Mouse (Mus musculus): Measurements from ENCODE around the gene Insl5. TPM values are rescaled to one million over a fixed set of nuclear protein-coding genes. Genes with fewer than 3 reads are reported as not detected.

The Insl5 gene
- polyA plus RNA-seq, 1 experiment from 2014 or later: 0.40 TPM

DNA sequence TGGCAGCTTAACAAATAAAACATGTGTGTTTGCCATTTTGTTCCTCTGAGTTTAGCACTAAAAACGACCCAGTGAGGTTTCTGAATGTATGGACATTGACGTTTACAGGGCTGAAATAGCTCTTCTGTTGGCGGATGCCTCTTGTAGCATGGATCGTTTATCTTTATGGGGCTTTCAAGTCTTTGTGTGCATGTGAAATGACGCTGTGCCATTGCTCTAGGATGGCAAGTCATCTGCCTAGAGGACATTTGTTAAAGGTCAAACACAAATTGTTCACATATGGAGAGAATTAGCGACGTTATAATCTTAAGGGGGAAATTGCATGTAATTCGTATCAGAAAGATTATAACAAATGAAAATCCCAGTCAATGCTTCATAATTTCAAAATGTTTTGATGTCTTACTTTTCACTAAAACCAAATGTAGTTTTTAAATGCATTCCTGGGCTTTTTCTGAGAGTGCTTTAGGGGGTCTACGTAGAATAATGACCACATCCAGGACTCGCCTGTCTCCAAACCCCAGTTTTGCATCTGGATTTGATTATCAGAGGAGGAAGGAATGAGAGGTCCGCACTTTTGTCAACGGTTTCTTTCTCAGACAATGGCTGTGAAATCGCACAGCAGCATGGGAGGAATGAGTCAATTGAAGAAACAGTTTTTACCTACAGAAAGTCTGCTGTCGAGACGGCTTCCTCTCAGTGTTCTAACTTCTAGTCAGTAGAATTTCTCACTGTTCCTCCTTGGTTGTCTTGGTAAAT lies 21.3 kb downstream of the Insl5 start:
- Histone ChIP-seq H3K9ac (ENCODE audit: low read depth, low read length) (no peak overlapping the region), H3K4me2 (no peak overlapping the region), H3K27ac (ENCODE audit: low read depth, low read length) (no peak overlapping the region), H3K4me1 (ENCODE audit: control insufficient read depth, insufficient read depth, low read length) (peaks cover 3% of the 10 kb centered on the region; the same call in 1 of the 2 replicates), H3K9me3 (replicated peaks; ENCODE audit: control insufficient read depth, low read length) (no peaks in the 10 kb centered on the region), H3K27me3 (ENCODE audit: control insufficient read depth, insufficient read depth, low read length) (no peaks in the 10 kb centered on the region), H3K36me3 (ENCODE audit: control insufficient read depth, insufficient read depth, low read length) (no peaks in the 10 kb centered on the region), H3K4me3 (ENCODE audit: low read depth, low read length) (no peak overlapping the region)
- WGBS (ENCODE audit: insufficient replicate concordance): 57% methylated on average over 15 of the region's 15 CpGs
- ATAC-seq (replicated peaks; ENCODE audit: insufficient number of reproducible peaks, low FRiP score, low TSS enrichment): no peak

DNA sequence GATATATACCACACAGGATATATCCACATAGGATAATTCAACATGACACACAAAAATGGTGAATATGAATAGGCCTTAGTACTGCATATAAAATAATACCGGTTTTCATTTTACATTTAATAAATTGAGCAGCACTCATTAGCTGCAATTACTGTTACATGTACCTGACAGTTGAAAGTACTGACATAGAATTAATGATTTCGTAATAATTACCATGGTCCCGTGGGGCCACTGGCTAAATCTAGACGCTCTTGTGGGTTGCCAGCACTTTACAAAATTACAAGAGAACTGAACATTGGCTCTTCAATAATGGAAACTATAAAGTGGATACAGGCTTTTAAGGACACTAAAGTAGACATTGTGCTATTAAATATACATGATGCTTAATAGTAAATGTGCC lies 22.0 kb downstream of the Insl5 start:
- WGBS (ENCODE audit: insufficient replicate concordance): 77% methylated on average over 4 of the region's 4 CpGs

DNA sequence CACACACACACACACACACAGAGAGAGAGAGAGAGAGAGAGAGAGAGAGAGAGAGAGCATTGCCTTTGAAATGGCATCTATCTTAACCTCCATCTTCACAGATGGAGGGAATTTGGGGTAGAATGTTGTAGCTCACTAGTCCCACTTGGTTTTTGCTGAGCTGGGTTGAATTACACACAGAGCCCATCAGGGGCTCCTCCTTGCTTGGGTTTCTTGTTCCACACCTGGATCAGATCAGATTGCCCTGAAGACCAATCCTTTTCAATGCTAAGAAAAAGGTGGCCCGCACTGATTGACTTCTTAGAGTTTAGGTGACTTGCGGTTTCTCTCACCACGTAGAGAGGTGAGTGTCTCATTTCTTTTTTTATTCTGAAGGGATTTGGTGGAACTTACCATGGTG lies 35.0 kb downstream of the Insl5 start:
- ATAC-seq (replicated peaks; ENCODE audit: insufficient number of reproducible peaks, low FRiP score, low TSS enrichment): no peak
- H3K27ac ChIP-seq (ENCODE audit: low read depth, low read length): no peak overlapping the region

More for the DNA sequence above, 22.0 kb downstream of the Insl5 start:
- Histone ChIP-seq H3K4me1 (ENCODE audit: control insufficient read depth, insufficient read depth, low read length) (peaks cover 3% of the 10 kb centered on the region; the same call in 1 of the 2 replicates), H3K27me3 (ENCODE audit: control insufficient read depth, insufficient read depth, low read length) (no peaks in the 10 kb centered on the region), H3K9ac (ENCODE audit: low read depth, low read length) (no peak overlapping the region), H3K36me3 (ENCODE audit: control insufficient read depth, insufficient read depth, low read length) (no peaks in the 10 kb centered on the region), H3K4me3 (ENCODE audit: low read depth, low read length) (no peak overlapping the region), H3K4me2 (no peak overlapping the region), H3K9me3 (replicated peaks; ENCODE audit: control insufficient read depth, low read length) (no peaks in the 10 kb centered on the region), H3K27ac (ENCODE audit: low read depth, low read length) (no peak overlapping the region)
- no peak for ATAC-seq (replicated peaks; ENCODE audit: insufficient number of reproducible peaks, low FRiP score, low TSS enrichment)

DNA sequence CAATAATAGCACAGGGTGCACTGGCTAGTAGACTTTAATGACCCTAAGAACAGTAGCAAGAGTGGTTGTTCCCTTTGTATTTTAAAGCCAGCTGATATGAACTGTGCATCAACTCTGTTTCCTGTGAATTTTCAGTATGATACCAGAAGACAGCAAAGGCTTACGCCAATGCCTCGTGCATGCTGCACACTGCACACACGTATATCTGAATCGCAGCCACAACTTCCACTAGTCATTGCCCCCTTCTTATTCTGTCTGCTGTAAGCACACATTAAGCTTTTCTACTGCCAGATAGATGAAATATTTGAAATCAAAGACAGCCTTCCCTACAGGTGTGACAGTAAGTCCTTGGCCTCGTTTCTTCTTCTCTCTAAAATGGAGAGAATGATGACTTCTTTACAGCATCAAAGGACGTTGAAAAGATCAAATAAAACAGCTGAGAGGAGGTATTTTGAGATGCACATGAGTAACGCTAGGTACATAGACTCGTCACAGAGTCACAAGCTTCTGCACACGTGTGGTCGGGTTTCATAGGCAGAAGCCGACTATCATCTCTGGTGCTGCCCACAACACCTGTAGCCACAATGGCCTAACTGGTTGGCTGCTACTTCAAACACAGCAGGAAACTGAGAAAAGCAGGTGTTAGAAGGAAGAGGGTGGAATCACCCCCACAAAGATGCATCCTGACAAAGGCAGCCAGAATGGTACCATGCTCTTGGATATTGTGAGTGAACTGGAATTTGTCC lies 35.9 kb downstream of the Insl5 start:
- H3K4me3 ChIP-seq (ENCODE audit: low read depth, low read length): no peak overlapping the region
- no peak for ATAC-seq (replicated peaks; ENCODE audit: insufficient number of reproducible peaks, low FRiP score, low TSS enrichment)
- H3K36me3 ChIP-seq (ENCODE audit: control insufficient read depth, insufficient read depth, low read length): no peaks in the 10 kb centered on the region
- H3K27ac ChIP-seq (ENCODE audit: low read depth, low read length): no peak overlapping the region
- H3K4me1 ChIP-seq (ENCODE audit: control insufficient read depth, insufficient read depth, low read length): no peaks in the 10 kb centered on the region
- H3K9me3 ChIP-seq (replicated peaks; ENCODE audit: control insufficient read depth, low read length): no peaks in the 10 kb centered on the region
- no peaks in the 10 kb centered on the region for H3K27me3 ChIP-seq (ENCODE audit: control insufficient read depth, insufficient read depth, low read length)
- H3K9ac ChIP-seq (ENCODE audit: low read depth, low read length): no peak overlapping the region
- no peak overlapping the region for H3K4me2 ChIP-seq
- WGBS (ENCODE audit: insufficient replicate concordance): 82% methylated on average over 11 of the region's 11 CpGs

More for the DNA sequence above, 35.0 kb downstream of the Insl5 start:
- Histone ChIP-seq H3K36me3 (ENCODE audit: control insufficient read depth, insufficient read depth, low read length) (no peaks in the 10 kb centered on the region), H3K27me3 (ENCODE audit: control insufficient read depth, insufficient read depth, low read length) (no peaks in the 10 kb centered on the region), H3K9me3 (replicated peaks; ENCODE audit: control insufficient read depth, low read length) (no peaks in the 10 kb centered on the region), H3K4me3 (ENCODE audit: low read depth, low read length) (no peak overlapping the region), H3K9ac (ENCODE audit: low read depth, low read length) (no peak overlapping the region), H3K4me2 (no peak overlapping the region), H3K4me1 (ENCODE audit: control insufficient read depth, insufficient read depth, low read length) (no peaks in the 10 kb centered on the region)
- 92% methylated on average over 3 of the region's 3 CpGs for WGBS (ENCODE audit: insufficient replicate concordance)

DNA sequence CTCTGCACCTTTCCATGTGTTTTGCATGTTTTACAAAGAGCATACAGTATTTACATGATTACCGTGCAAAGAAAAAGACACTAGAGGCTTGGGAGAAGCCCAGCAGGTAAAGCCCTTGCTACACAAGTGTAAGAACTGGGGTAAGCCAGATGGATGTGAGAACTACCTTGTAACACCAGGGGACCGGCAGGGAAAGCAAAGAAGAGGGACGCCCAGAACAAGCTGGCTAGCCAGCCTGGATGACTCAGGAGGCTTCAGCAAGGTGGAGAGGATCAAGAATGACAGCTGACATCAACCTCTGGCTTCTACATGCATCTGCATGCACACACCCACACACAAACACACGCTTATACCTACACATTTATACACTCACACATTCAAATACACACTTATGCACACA lies 36.6 kb downstream of the Insl5 start:
- Histone ChIP-seq H3K9ac (ENCODE audit: low read depth, low read length) (no peak overlapping the region), H3K9me3 (replicated peaks; ENCODE audit: control insufficient read depth, low read length) (no peaks in the 10 kb centered on the region), H3K27me3 (ENCODE audit: control insufficient read depth, insufficient read depth, low read length) (no peaks in the 10 kb centered on the region), H3K36me3 (ENCODE audit: control insufficient read depth, insufficient read depth, low read length) (no peaks in the 10 kb centered on the region), H3K4me3 (ENCODE audit: low read depth, low read length) (no peak overlapping the region), H3K4me2 (no peak overlapping the region), H3K4me1 (ENCODE audit: control insufficient read depth, insufficient read depth, low read length) (no peaks in the 10 kb centered on the region), H3K27ac (ENCODE audit: low read depth, low read length) (no peak overlapping the region)
- 64% methylated on average over 4 of the region's 4 CpGs for WGBS (ENCODE audit: insufficient replicate concordance)
- no peak for ATAC-seq (replicated peaks; ENCODE audit: insufficient number of reproducible peaks, low FRiP score, low TSS enrichment)

DNA sequence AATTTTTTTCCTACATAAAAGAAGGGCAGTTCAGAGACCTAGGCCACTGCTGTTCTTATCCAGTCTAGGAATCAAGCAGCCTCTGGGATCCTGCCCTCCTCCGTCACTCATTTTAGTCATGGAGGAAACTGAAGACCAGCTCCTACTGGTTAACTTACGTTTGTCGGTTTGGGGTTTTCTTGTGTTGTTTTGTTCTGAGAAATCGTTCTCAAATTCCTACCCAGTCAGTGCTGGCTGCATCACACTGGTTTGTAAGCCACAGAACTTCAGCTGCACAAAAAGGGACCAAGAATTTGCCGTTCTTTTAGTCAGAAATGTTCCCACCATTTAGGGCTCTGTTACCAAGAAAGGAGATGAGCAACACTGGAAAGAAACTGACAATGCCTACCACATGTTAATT lies 37.3 kb downstream of the Insl5 start:
- Histone ChIP-seq H3K36me3 (ENCODE audit: control insufficient read depth, insufficient read depth, low read length) (no peaks in the 10 kb centered on the region), H3K4me2 (no peak overlapping the region), H3K27ac (ENCODE audit: low read depth, low read length) (no peak overlapping the region), H3K4me3 (ENCODE audit: low read depth, low read length) (no peak overlapping the region), H3K9ac (ENCODE audit: low read depth, low read length) (no peak overlapping the region), H3K4me1 (ENCODE audit: control insufficient read depth, insufficient read depth, low read length) (no peaks in the 10 kb centered on the region), H3K27me3 (ENCODE audit: control insufficient read depth, insufficient read depth, low read length) (no peaks in the 10 kb centered on the region), H3K9me3 (replicated peaks; ENCODE audit: control insufficient read depth, low read length) (no peaks in the 10 kb centered on the region)
- 75% methylated on average over 5 of the region's 5 CpGs for WGBS (ENCODE audit: insufficient replicate concordance)
- no peak for ATAC-seq (replicated peaks; ENCODE audit: insufficient number of reproducible peaks, low FRiP score, low TSS enrichment)

DNA sequence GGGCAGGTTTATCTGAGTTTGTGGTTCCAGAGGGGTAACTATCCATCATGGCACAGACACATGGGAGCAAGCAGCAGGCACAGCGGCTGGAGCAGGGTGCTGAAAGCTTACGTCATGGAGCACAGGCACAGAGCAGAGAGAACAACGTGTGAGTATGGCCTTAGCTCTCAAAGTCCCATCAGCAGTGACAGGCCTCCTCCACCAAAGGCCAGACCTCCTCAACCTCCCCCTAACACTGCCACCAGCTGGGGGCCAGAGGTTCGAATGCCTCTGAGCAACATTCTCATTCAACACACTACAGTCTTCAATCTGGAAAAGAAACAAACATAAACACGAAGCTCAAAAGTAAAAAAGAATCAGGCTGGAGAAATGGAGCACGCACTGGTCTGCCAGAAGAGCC lies 38.1 kb downstream of the Insl5 start:
- H3K4me2 ChIP-seq: no peak overlapping the region
- H3K9me3 ChIP-seq (replicated peaks; ENCODE audit: control insufficient read depth, low read length): no peaks in the 10 kb centered on the region
- no peak overlapping the region for H3K27ac ChIP-seq (ENCODE audit: low read depth, low read length)
- no peak overlapping the region for H3K9ac ChIP-seq (ENCODE audit: low read depth, low read length)
- H3K4me1 ChIP-seq (ENCODE audit: control insufficient read depth, insufficient read depth, low read length): no peaks in the 10 kb centered on the region
- ATAC-seq (replicated peaks; ENCODE audit: insufficient number of reproducible peaks, low FRiP score, low TSS enrichment): no peak
- no peaks in the 10 kb centered on the region for H3K36me3 ChIP-seq (ENCODE audit: control insufficient read depth, insufficient read depth, low read length)
- H3K27me3 ChIP-seq (ENCODE audit: control insufficient read depth, insufficient read depth, low read length): no peaks in the 10 kb centered on the region
- H3K4me3 ChIP-seq (ENCODE audit: low read depth, low read length): no peak overlapping the region
- WGBS (ENCODE audit: insufficient replicate concordance): 60% methylated on average over 6 of the region's 6 CpGs

DNA sequence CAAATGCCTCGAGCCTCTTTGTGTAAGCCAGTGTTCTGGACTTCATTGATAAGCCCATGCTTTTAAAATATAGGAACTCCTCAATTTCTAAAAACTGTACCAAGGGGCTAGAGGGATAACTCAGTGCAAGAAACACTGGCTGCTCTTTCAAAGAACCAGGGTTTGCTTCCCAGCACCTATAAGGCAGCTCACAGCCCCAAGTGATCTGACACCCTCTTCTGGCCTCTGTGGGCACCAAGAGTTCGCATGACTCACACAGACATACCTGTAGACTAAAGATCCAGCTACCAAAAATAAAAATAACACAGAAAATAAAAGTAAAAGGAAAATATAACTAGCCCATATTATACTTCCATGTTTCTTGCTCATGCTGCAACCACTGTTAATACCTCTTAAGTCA lies 38.9 kb downstream of the Insl5 start:
- no peak overlapping the region for H3K4me3 ChIP-seq (ENCODE audit: low read depth, low read length)
- WGBS (ENCODE audit: insufficient replicate concordance): 77% methylated on average over 2 of the region's 2 CpGs
- H3K4me2 ChIP-seq: no peak overlapping the region
- H3K9me3 ChIP-seq (replicated peaks; ENCODE audit: control insufficient read depth, low read length): no peaks in the 10 kb centered on the region
- no peaks in the 10 kb centered on the region for H3K4me1 ChIP-seq (ENCODE audit: control insufficient read depth, insufficient read depth, low read length)
- H3K27me3 ChIP-seq (ENCODE audit: control insufficient read depth, insufficient read depth, low read length): no peaks in the 10 kb centered on the region
- H3K36me3 ChIP-seq (ENCODE audit: control insufficient read depth, insufficient read depth, low read length): no peaks in the 10 kb centered on the region
- H3K9ac ChIP-seq (ENCODE audit: low read depth, low read length): no peak overlapping the region
- ATAC-seq (replicated peaks; ENCODE audit: insufficient number of reproducible peaks, low FRiP score, low TSS enrichment): no peak
- H3K27ac ChIP-seq (ENCODE audit: low read depth, low read length): no peak overlapping the region

Data from heart, embryonic 11.5 days (tissue).